ENCODE assay signal across 8 mouse cellular contexts in genomic region chr10:81494260-81495041, GRCm38 (mm10). TPM values are rescaled to one million over a fixed set of nuclear protein-coding genes. Genes with fewer than 3 reads are reported as not detected.
DNase-seq lines count a peak whose midpoint lies in the region; ATAC-seq and TF ChIP-seq lines count a peak whose summit lies in the region.

No protein-coding gene starts in this region.

- H3K4me3 ChIP-seq in CH12.LX (replicated peaks in 1 of 3; ENCODE audit: low read depth in 2 of 3, low read length in 2 of 3, poor library complexity in 1 of 3) (peak overlapping the region in 2 of 3 experiments; percentile 89 to 96), macrophage (ENCODE audit: inconsistent target) (peak overlapping the region; percentile 85; the same call in 1 of the 2 replicates)
- peak overlapping the region; percentile 69 for H3K4me3 ChIP-seq in hindbrain, embryonic 13.5 days

- no peak for TF ChIP-seq CTCF in CH12.LX (conservative IDR thresholded peaks at IDR 0.05 in 1 of 2, IDR thresholded peaks at IDR 0.05 in 1 of 2; ENCODE audit: low read depth in 2 of 2, low read length in 2 of 2)

- no peak for ATAC-seq in cerebellum, adult (ENCODE audit: insufficient number of reproducible peaks, low FRiP score, low TSS enrichment)
- no peak for ATAC-seq in hindbrain, embryonic 13.5 days (ENCODE audit: low FRiP score)

- H3K79me2 ChIP-seq in CH12.LX (replicated peaks; ENCODE audit: control insufficient read depth, extremely low read depth, insufficient read depth, poor library complexity, severe bottlenecking) (peaks cover 25% of the 10 kb centered on the region), macrophage (ENCODE audit: inconsistent target) (peaks cover 32% of the 10 kb centered on the region)

- in situ Hi-C loops in CH12.LX (cut with MboI; ENCODE audit: low pct_ligation_motif_present, low pct_unique_long_range_greater_than_20kb, low sequenced_read_pairs), result loop anchor here (5.0 to 10.0 kb wide), 2 partner anchors 38 to 110 kb away; partner anchors contain the start of genes BC025920 and Tle6

- WGBS in hindbrain, embryonic 13.5 days, result 90% methylated on average over 11 of the region's 11 CpGs
- WGBS in macrophage (ENCODE audit: missing documents), result 51% methylated on average over 11 of the region's 11 CpGs

- H3K9me3 ChIP-seq in CH12.LX (replicated peaks; ENCODE audit: low read length), result no peaks in the 10 kb centered on the region
- no peaks in the 10 kb centered on the region for H3K9me3 ChIP-seq in hindbrain, embryonic 13.5 days

- H3K4me2 ChIP-seq in CH12.LX (ENCODE audit: insufficient read depth, low read depth, poor library complexity, severe bottlenecking), result peak overlapping the region; percentile 1; the same call in 1 of the 2 replicates
- H3K4me2 ChIP-seq in hindbrain, embryonic 13.5 days, result peak overlapping the region; percentile 100

- TF ChIP-seq EP300 in CH12.LX (IDR thresholded peaks at IDR 0.05; ENCODE audit: low read length), result no peak

- H3K36me3 ChIP-seq in CH12.LX (replicated peaks in 1 of 2; ENCODE audit: control insufficient read depth in 1 of 2, insufficient read depth in 1 of 2, low read length in 1 of 2) (peaks cover 39 to 53% of the 10 kb centered on the region in 2 experiments), macrophage (ENCODE audit: inconsistent target) (peaks cover 38% of the 10 kb centered on the region)
- peaks cover 40% of the 10 kb centered on the region for H3K36me3 ChIP-seq in hindbrain, embryonic 13.5 days

- no peak overlapping the region for H3K9ac ChIP-seq in CH12.LX (ENCODE audit: insufficient read depth, low read depth)
- peak overlapping the region; percentile 91 for H3K9ac ChIP-seq in hindbrain, embryonic 13.5 days

- peaks cover 23 to 41% of the 10 kb centered on the region in 2 experiments for H3K4me1 ChIP-seq in CH12.LX (ENCODE audit: control insufficient read depth in 1 of 2, insufficient read depth in 2 of 2)
- peaks cover 35% of the 10 kb centered on the region for H3K4me1 ChIP-seq in hindbrain, embryonic 13.5 days (replicated peaks)

- no peak for TF ChIP-seq POLR2A in CH12.LX (IDR thresholded peaks at IDR 0.05; ENCODE audit: low read depth, low read length)

- DNase-seq in cerebellum, adult 9-11 months, result peak; percentile 63
- DNase-seq in CH12.LX (ENCODE audit: extremely low read depth), result no peak
- no peak for DNase-seq in ovary, postnatal 14 days (ENCODE audit: low spot score)
- no peak for DNase-seq in spleen, postnatal 10 days (ENCODE audit: low spot score in 2 of 2)
- DNase-seq in spleen, adult 18-20 months, result no peak

- TF ChIP-seq RAD21 in CH12.LX (IDR thresholded peaks at IDR 0.05; ENCODE audit: low read depth, low read length), result no peak

- dilution Hi-C loops in CH12.LX (cut with MboI; ENCODE audit: extremely low pct_ligation_motif_present, extremely low pct_unique_long_range_greater_than_20kb, low sequenced_read_pairs), result no loop called here

- H3K27ac ChIP-seq in CH12.LX (ENCODE audit: insufficient read depth, low read depth) (no peak overlapping the region), macrophage (no peak overlapping the region)
- H3K27ac ChIP-seq in hindbrain, embryonic 13.5 days, result no peak overlapping the region

- no peaks in the 10 kb centered on the region for H3K27me3 ChIP-seq in CH12.LX (replicated peaks)
- no peaks in the 10 kb centered on the region for H3K27me3 ChIP-seq in hindbrain, embryonic 13.5 days

TF ChIP-seq in CH12.LX, 34 proteins besides CTCF, POLR2A, EP300 and RAD21:
- TF ChIP-seq JUND (conservative IDR thresholded peaks at IDR 0.05; ENCODE audit: low read depth, low read length) (no peak), USF2 (conservative IDR thresholded peaks at IDR 0.05; ENCODE audit: low read depth, low read length) (no peak), BHLHE40 (IDR thresholded peaks at IDR 0.05; ENCODE audit: low read depth, low read length) (no peak)

RNA-seq across cellular contexts. Expression of gene Ncln, which starts 1.7 kb away (rescaled TPM):
- 99.5 and 104 TPM in 2 replicates for total RNA-seq in CH12.LX (2012; rRNA removed)
- total RNA-seq in CH12.LX (2014; rRNA removed), result 41.5 and 41.7 TPM in 2 replicates
- polyA plus RNA-seq in CH12.LX (2012; ENCODE audit: insufficient read length, low read depth), result 80.5 and 89.5 TPM in 2 replicates
- 56.0 and 62.1 TPM in 2 replicates for polyA plus RNA-seq in hindbrain, embryonic 13.5 days (2015; fragmentation: Nextera tagmentation; extraction: Ambion mirVana)
- total RNA-seq in macrophage (2018; cell fraction: chromatin; rRNA removed), result 100 to 1,000 TPM in 4 of 26 experiments, 10 to 100 TPM in 22; 23.1 to 139 (median 73.1) TPM
- 10 to 100 TPM; 38.2 to 99.2 (median 61.0) TPM for total RNA-seq in macrophage (2018; cell fraction: cytosol; rRNA removed)
- 100 to 1,000 TPM in 8 of 26 experiments, 10 to 100 TPM in 18; 40.2 to 144 (median 80.9) TPM for total RNA-seq in macrophage (2018; cell fraction: nucleus; rRNA removed)
- 54.5 to 93.3 TPM (median 77.1 TPM) in 3 replicates for polyA plus RNA-seq in macrophage (2018)

RNA-seq across cellular contexts. Expression of gene S1pr4, which starts 5.5 kb away (rescaled TPM):
- 0.25 and 0.30 TPM in 2 replicates for total RNA-seq in CH12.LX (2012; rRNA removed)
- not detected in 2 replicates for total RNA-seq in CH12.LX (2014; rRNA removed)
- polyA plus RNA-seq in CH12.LX (2012; ENCODE audit: insufficient read length, low read depth), result 0.16 and 0.19 TPM in 2 replicates
- polyA plus RNA-seq in hindbrain, embryonic 13.5 days (2015; fragmentation: Nextera tagmentation; extraction: Ambion mirVana), result 0.93 and 0.95 TPM in 2 replicates
- under 1 TPM in 13 of 26 experiments, not detected in 13; 0.25 to 0.77 (median 0.50) TPM for total RNA-seq in macrophage (2018; cell fraction: chromatin; rRNA removed)
- under 1 TPM; 0.05 to 0.48 (median 0.21) TPM for total RNA-seq in macrophage (2018; cell fraction: cytosol; rRNA removed)
- 1 to 10 TPM in 1 of 26 experiments, under 1 TPM in 13, not detected in 12; 0.24 to 1.5 (median 0.39) TPM for total RNA-seq in macrophage (2018; cell fraction: nucleus; rRNA removed)
- polyA plus RNA-seq in macrophage (2018), result 0.14 to 0.26 TPM (median 0.14 TPM) in 3 replicates

RNA-seq across cellular contexts. Expression of gene Celf5, which starts 11.9 kb away (rescaled TPM):
- total RNA-seq in CH12.LX (2012; rRNA removed), result 0.08 and 0.17 TPM in 2 replicates
- total RNA-seq in CH12.LX (2014; rRNA removed), result not detected in 2 replicates
- 0.07 and 0.12 TPM in 2 replicates for polyA plus RNA-seq in CH12.LX (2012; ENCODE audit: insufficient read length, low read depth)
- 61.3 and 69.0 TPM in 2 replicates for polyA plus RNA-seq in hindbrain, embryonic 13.5 days (2015; fragmentation: Nextera tagmentation; extraction: Ambion mirVana)
- total RNA-seq in macrophage (2018; cell fraction: chromatin; rRNA removed), result under 1 TPM in 5 of 26 experiments, not detected in 21; 0.16 to 0.57 (median 0.38) TPM
- under 1 TPM in 9 of 26 experiments, not detected in 17; 0.03 to 0.24 (median 0.05) TPM for total RNA-seq in macrophage (2018; cell fraction: cytosol; rRNA removed)
- total RNA-seq in macrophage (2018; cell fraction: nucleus; rRNA removed), result under 1 TPM in 4 of 26 experiments, not detected in 22; 0.10 to 0.44 (median 0.15) TPM
- polyA plus RNA-seq in macrophage (2018), result 0.04 TPM in 1 of 3 replicates, not detected in the others

RNA-seq across cellular contexts. Expression of gene Gna15, which starts 29.6 kb away (rescaled TPM):
- total RNA-seq in CH12.LX (2012; rRNA removed), result 9.9 and 10.0 TPM in 2 replicates
- total RNA-seq in CH12.LX (2014; rRNA removed), result 5.2 and 5.5 TPM in 2 replicates
- polyA plus RNA-seq in CH12.LX (2012; ENCODE audit: insufficient read length, low read depth), result 4.9 and 5.2 TPM in 2 replicates
- 1.2 and 1.7 TPM in 2 replicates for polyA plus RNA-seq in hindbrain, embryonic 13.5 days (2015; fragmentation: Nextera tagmentation; extraction: Ambion mirVana)
- total RNA-seq in macrophage (2018; cell fraction: chromatin; rRNA removed), result 10 to 100 TPM in 1 of 26 experiments, 1 to 10 TPM in 20, under 1 TPM in 4, not detected in 1; 0.48 to 10.1 (median 6.4) TPM
- 10 to 100 TPM in 7 of 26 experiments, 1 to 10 TPM in 19; 2.3 to 11.7 (median 8.1) TPM for total RNA-seq in macrophage (2018; cell fraction: cytosol; rRNA removed)
- 10 to 100 TPM in 4 of 26 experiments, 1 to 10 TPM in 21, under 1 TPM in 1; 0.96 to 24.0 (median 4.6) TPM for total RNA-seq in macrophage (2018; cell fraction: nucleus; rRNA removed)
- polyA plus RNA-seq in macrophage (2018), result 4.6 to 16.6 TPM (median 10.2 TPM) in 3 replicates

RNA-seq across cellular contexts. Expression of gene Nfic, which starts 39.0 kb away (rescaled TPM):
- total RNA-seq in CH12.LX (2012; rRNA removed) (4.4 and 4.7 TPM in 2 replicates), CH12.LX (2014; rRNA removed) (0.07 and 0.34 TPM in 2 replicates)
- polyA plus RNA-seq in CH12.LX (2012; ENCODE audit: insufficient read length, low read depth) (3.8 and 4.0 TPM in 2 replicates), macrophage (2018) (33.6 to 60.6 TPM (median 57.7 TPM) in 3 replicates)
- polyA plus RNA-seq in hindbrain, embryonic 13.5 days (2015; fragmentation: Nextera tagmentation; extraction: Ambion mirVana), result 21.3 and 22.4 TPM in 2 replicates
- 10 to 100 TPM in 18 of 26 experiments, 1 to 10 TPM in 8; 2.2 to 42.9 (median 17.2) TPM for total RNA-seq in macrophage (2018; cell fraction: chromatin; rRNA removed)
- 100 to 1,000 TPM in 1 of 26 experiments, 10 to 100 TPM in 25; 25.2 to 102 (median 68.1) TPM for total RNA-seq in macrophage (2018; cell fraction: cytosol; rRNA removed)
- 10 to 100 TPM in 24 of 26 experiments, 1 to 10 TPM in 2; 8.2 to 98.8 (median 37.1) TPM for total RNA-seq in macrophage (2018; cell fraction: nucleus; rRNA removed)

Comparison
In these comparisons a context has a peak if more than half of its experiments do, and no peak if none do; other contexts are left out.
1. RNA of gene Celf5, which starts 11.9 kb away (polyA plus RNA-seq): 61.3 to 69.0 TPM in hindbrain, embryonic 13.5 days; 0.07 to 0.12 TPM in CH12.LX and 0.04 TPM in macrophage; every median in the first group is over 10 times any median in the second.
2. Peak in every context shown above with its lines, with median percentiles within 50 percentile points of each other: H3K4me3 ChIP-seq.